Mouse (Mus musculus) neural tube, embryonic 14.5 days (tissue): ENCODE data around the gene Ttc34. TPM values are rescaled to one million over a fixed set of nuclear protein-coding genes. Genes with fewer than 3 reads are reported as not detected.
A peak's percentile ranks its signal among the peaks of the same experiment; 100 is the strongest.

Experiments used
- ATAC-seq: fragments of 200-750 bp; cut with Nextera tagmentation; 2 replicates; pipeline ENCODE4 v1.8.0; 2017; ENCODE audit warnings: low read depth, mild to moderate bottlenecking, moderate TSS enrichment, moderate library complexity
- H3K27ac ChIP-seq: fragments of 300-500 bp; sonication (generic); 2 replicates; pipeline ENCODE4 v1.5.1; 2014; ENCODE audit warnings: low read depth, mild to moderate bottlenecking, control low read depth, low read length, moderate library complexity, mixed read lengths
- H3K27me3 ChIP-seq: fragments of 300-500 bp; sonication (generic); 2 replicates; pipeline ENCODE4 v1.6.1; 2014; ENCODE audit warnings: low read length; ENCODE audit not compliant: control insufficient read depth, insufficient read depth
- H3K36me3 ChIP-seq: fragments of 300-500 bp; sonication (generic); 2 replicates; pipeline ENCODE4 v1.6.1; 2014; ENCODE audit warnings: low read length, mixed read lengths; ENCODE audit not compliant: control insufficient read depth, insufficient read depth
- H3K4me1 ChIP-seq: fragments of 300-500 bp; sonication (generic); 2 replicates; pipeline ENCODE4 v1.6.1; 2014; ENCODE audit warnings: low read length; ENCODE audit not compliant: control insufficient read depth, insufficient read depth
- H3K4me2 ChIP-seq: fragments of 300-500 bp; sonication (generic); 2 replicates; pipeline ENCODE4 v1.6.1; 2014; ENCODE audit warnings: mild to moderate bottlenecking, low read depth, low read length, control low read depth
- H3K4me3 ChIP-seq: fragments of 300-500 bp; sonication (generic); 2 replicates; pipeline ENCODE4 v1.5.1; 2014; ENCODE audit warnings: low read depth, low read length, control low read depth, mixed read lengths
- H3K9ac ChIP-seq: fragments of 300-500 bp; sonication (generic); replicated peaks from 2 replicates; pipeline ENCODE4 v1.6.1; 2014; ENCODE audit warnings: low read depth, mild to moderate bottlenecking, control low read depth, low read length, mixed read lengths
- H3K9me3 ChIP-seq: fragments of 300-500 bp; sonication (generic); 2 replicates; pipeline ENCODE4 v1.6.1; 2016; ENCODE audit warnings: low read length; ENCODE audit not compliant: control insufficient read depth
- WGBS: fragments of 180-500 bp; shearing (Covaris S2); extraction: QIAGEN DNeasy Blood & Tissue Kit; methylation state at CpG from one replicate; pipeline ENCODE4 v1.1.7; 2014; 5-methylcytosine and 5-hydroxymethylcytosine counted together
- polyA plus RNA-seq: library from polyadenylated mRNA; unstranded; fragments of >200 nt; fragmentation: Nextera tagmentation; extraction: Ambion mirVana; gene quantifications from 2 replicates; pipeline ENCODE4 v1.2.1, GENCODE M21; 2014

Gene Ttc34
- polyA plus RNA-seq, 1 experiment from 2014 or later = 1.1 TPM

DNA sequence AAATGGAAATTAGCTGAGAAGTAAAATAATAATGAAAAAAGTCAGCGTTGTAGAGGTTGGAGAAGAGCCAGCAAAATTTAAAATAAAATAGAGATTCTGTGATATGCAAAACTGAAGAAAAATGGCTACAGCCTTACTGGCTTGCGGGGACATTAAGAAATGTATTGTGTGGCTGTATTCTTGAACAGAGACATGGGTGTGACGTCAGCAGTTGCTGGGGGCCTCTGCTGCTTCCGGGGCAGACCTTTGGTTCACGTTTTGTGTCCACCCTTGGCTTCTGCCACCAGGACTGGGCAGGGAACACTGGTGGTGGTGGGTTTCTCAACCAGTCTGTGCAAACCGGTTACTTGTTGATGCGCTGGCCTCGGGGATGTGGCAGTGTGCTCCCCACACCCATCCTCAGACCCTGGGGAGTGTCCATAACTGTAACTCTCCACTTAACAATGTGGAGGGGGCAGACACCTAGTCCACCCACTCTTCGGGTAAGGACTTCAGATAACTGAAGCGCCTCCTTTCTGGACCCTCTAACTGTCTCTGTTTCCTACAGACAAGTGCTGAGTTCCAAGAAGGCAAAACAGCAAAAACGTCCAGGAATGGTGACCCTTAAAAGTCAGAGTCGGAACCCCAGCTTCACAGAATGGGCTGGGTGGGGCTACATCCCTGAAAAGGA, 17.6 kb downstream of the Ttc34 start:
- 56% methylated on average over 12 of the region's 12 CpGs for WGBS
- ATAC-seq = no peak
- Histone ChIP-seq H3K27me3 (peaks cover 5% of the 10 kb centered on the region; the same call in 1 of the 2 replicates), H3K36me3 (no peaks in the 10 kb centered on the region), H3K9ac (peak overlapping the region; percentile 48; the same call in 1 of the 2 replicates), H3K4me2 (peak overlapping the region; percentile 49), H3K4me1 (no peaks in the 10 kb centered on the region), H3K4me3 (no peak overlapping the region), H3K9me3 (no peaks in the 10 kb centered on the region), H3K27ac (no peak overlapping the region)

GRCm38 (mm10) chr4:154855721-154856479, 18.6 kb downstream of the Ttc34 start:
- Histone ChIP-seq H3K4me1 (no peaks in the 10 kb centered on the region), H3K4me3 (peak overlapping the region; percentile 33), H3K27me3 (peaks cover 5% of the 10 kb centered on the region; the same call in 1 of the 2 replicates), H3K36me3 (no peaks in the 10 kb centered on the region), H3K9ac (peak overlapping the region; percentile 48), H3K27ac (peak overlapping the region; percentile 68), H3K9me3 (no peaks in the 10 kb centered on the region), H3K4me2 (peak overlapping the region; percentile 49)
- ATAC-seq = peak; percentile 97
- under 1% methylated on average over 97 of the region's 110 CpGs for WGBS

DNA sequence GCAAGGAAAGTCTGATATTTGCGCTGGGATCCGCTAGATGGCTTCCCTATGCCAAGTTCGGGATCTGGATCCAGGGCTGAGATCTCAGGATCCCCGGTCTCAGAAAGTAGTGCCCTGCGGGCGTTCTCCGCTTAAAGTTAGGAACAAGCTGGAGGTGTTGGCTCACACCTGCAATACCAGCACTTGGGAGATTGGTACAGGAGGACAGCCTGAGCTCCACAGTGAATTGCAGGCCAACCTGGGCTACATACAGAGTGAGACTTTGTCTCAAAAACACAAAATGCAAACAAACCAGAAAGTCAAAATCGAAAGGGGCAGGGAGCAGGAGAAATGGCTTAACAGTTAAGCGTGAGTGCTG, 19.2 kb downstream of the Ttc34 start:
- peak overlapping the region; percentile 33 for H3K4me3 ChIP-seq
- WGBS = 20% methylated on average over 9 of the region's 9 CpGs
- peak overlapping the region; percentile 68 for H3K27ac ChIP-seq
- H3K4me1 ChIP-seq = no peaks in the 10 kb centered on the region
- peaks cover 5% of the 10 kb centered on the region; the same call in 1 of the 2 replicates for H3K27me3 ChIP-seq
- H3K9ac ChIP-seq = peak overlapping the region; percentile 25
- no peaks in the 10 kb centered on the region for H3K9me3 ChIP-seq
- H3K4me2 ChIP-seq = peak overlapping the region; percentile 49
- H3K36me3 ChIP-seq = no peaks in the 10 kb centered on the region
- no peak for ATAC-seq

GRCm38 (mm10) chr4:154856882-154857281, 19.6 kb downstream of the Ttc34 start:
- WGBS = 92% methylated on average over 7 of the region's 7 CpGs
- H3K4me3 ChIP-seq = no peak overlapping the region
- H3K27me3 ChIP-seq = peaks cover 5% of the 10 kb centered on the region; the same call in 1 of the 2 replicates
- H3K4me1 ChIP-seq = no peaks in the 10 kb centered on the region
- no peaks in the 10 kb centered on the region for H3K9me3 ChIP-seq
- H3K9ac ChIP-seq = no peak overlapping the region
- H3K27ac ChIP-seq = no peak overlapping the region
- H3K4me2 ChIP-seq = no peak overlapping the region; the same call in 1 of the 2 replicates
- no peaks in the 10 kb centered on the region for H3K36me3 ChIP-seq
- no peak for ATAC-seq

DNA sequence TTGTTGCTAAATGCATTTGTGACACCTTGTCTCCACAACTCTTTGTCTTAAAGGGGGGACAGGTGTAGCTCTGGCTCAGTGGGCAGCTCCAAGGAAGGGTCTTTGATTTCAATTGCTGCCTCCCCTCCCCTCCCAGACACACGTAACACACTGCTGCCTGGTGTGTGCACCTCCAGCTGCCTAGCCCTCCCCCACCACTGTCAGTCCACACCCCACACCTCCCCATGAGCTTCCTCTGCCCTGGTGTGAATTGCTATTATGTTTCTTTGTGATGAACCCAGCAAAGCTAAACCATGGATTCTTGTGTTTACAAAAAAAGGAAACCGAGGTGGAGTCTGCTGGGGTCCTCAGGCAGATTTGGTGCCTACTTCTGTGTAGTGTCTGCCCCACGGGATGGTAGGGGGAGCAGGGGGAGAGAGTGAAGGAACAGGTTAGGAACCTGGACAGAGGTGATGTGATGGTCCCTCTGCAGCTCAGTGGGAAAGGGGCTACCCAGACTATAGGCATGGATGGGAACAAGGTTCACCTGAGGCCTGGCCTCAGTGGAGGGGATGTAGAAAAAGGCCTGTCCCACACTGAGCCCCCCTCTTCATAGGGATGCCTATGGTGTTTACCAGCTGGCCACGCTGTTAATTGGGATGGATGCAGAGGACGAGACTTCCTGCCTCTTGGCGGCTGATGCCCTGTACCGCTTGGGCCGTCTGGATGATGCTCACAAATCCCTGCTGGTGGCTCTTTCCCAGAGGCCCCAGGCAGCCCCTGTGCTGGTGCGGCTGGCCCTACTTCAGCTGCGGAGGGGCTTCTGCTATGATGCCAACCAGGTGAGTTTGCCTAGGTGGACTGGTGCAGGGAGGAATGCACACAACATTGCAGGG, 20.3 kb downstream of the Ttc34 start:
- Histone ChIP-seq H3K27me3 (peaks cover 5% of the 10 kb centered on the region; the same call in 1 of the 2 replicates), H3K4me3 (no peak overlapping the region), H3K9ac (no peak overlapping the region), H3K36me3 (no peaks in the 10 kb centered on the region), H3K9me3 (no peaks in the 10 kb centered on the region), H3K27ac (no peak overlapping the region), H3K4me1 (no peaks in the 10 kb centered on the region), H3K4me2 (no peak overlapping the region)
- ATAC-seq = no peak
- WGBS = 82% methylated on average over 10 of the region's 10 CpGs

GRCm38 (mm10) chr4:154858601-154859000, 21.3 kb downstream of the Ttc34 start:
- H3K4me3 ChIP-seq = no peak overlapping the region
- no peak overlapping the region for H3K4me2 ChIP-seq
- no peak for ATAC-seq
- peaks cover under 1% of the 10 kb centered on the region; the same call in 1 of the 2 replicates for H3K4me1 ChIP-seq
- H3K27me3 ChIP-seq = peaks cover 5% of the 10 kb centered on the region; the same call in 1 of the 2 replicates
- no peak overlapping the region for H3K27ac ChIP-seq
- H3K9me3 ChIP-seq = no peaks in the 10 kb centered on the region
- WGBS = 83% methylated on average over 3 of the region's 3 CpGs
- no peak overlapping the region for H3K9ac ChIP-seq
- no peaks in the 10 kb centered on the region for H3K36me3 ChIP-seq

DNA sequence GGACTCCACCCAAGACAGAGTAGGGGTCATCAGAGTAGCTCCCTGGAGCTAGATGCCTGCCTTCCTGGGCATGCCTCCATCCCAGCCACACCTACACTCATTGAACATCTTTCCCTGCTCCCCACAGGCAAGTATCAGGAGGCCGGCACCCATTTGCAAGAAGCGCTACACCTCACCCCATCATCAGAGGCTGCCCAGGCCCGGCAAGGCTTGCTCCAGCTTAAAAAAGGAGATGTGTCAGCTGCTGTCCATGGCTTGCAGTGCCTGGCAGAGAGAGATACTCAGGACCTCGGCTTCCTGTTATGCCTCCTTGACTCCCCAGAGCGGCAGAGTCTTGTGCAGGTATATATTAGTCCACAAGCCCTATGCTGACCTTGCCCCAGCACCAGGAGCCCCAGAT, 24.7 kb downstream of the Ttc34 start:
- ATAC-seq = no peak
- Histone ChIP-seq H3K9me3 (no peaks in the 10 kb centered on the region), H3K9ac (no peak overlapping the region), H3K27me3 (no peaks in the 10 kb centered on the region), H3K4me2 (no peak overlapping the region), H3K27ac (no peak overlapping the region), H3K4me3 (no peak overlapping the region), H3K4me1 (peaks cover 10% of the 10 kb centered on the region; the same call in 1 of the 2 replicates), H3K36me3 (no peaks in the 10 kb centered on the region)
- 81% methylated on average over 5 of the region's 5 CpGs for WGBS

- H3K27ac ChIP-seq = 0 out of 2 replicates have a peak overlapping the region, but pooled peaks have one; percentile 13
- H3K4me2 ChIP-seq = no peak overlapping the region
- ATAC-seq = no peak
- H3K4me1 ChIP-seq = peaks cover 10% of the 10 kb centered on the region; the same call in 1 of the 2 replicates
- 89% methylated on average over 3 of the region's 3 CpGs for WGBS
- no peaks in the 10 kb centered on the region for H3K27me3 ChIP-seq
- no peaks in the 10 kb centered on the region for H3K36me3 ChIP-seq
- no peaks in the 10 kb centered on the region for H3K9me3 ChIP-seq
- H3K9ac ChIP-seq = no peak overlapping the region
- no peak overlapping the region for H3K4me3 ChIP-seq
Observed at GRCm38 (mm10) chr4:154863436-154863935, 26.2 kb downstream of the Ttc34 start.
